Mouse (Mus musculus) lung, postnatal 0 days (tissue): ENCODE data around the gene Rnf5.

Source experiments
- CTCF ChIP-seq: IDR thresholded peaks from 2 replicates; pipeline ENCODE4 v1.5.1; 2016; ENCODE audit warnings: antibody characterized with exemption, mild to moderate bottlenecking
- EP300 ChIP-seq: IDR thresholded peaks from 2 replicates; pipeline ENCODE4 v1.6.1; 2016; ENCODE audit warnings: antibody characterized with exemption, mild to moderate bottlenecking, control low read depth

GRCm38 (mm10) chr17:34618999-34619398 lies 15.5 kb upstream of the Rnf5 start:
- TF ChIP-seq CTCF, result peak; percentile 91
- TF ChIP-seq EP300, result no peak
